In genomic region chr16:17759813-17760321, GRCm38 (mm10) we compare ENCODE assay signal across 8 mouse cellular contexts. TPM values are rescaled to one million over a fixed set of nuclear protein-coding genes. Genes with fewer than 3 reads are reported as not detected.
DNase-seq lines count a peak whose midpoint lies in the region; ATAC-seq lines count a peak whose summit lies in the region.

No protein-coding gene starts in this region.

- peak; percentile 68 for ATAC-seq in hindbrain, embryonic 12.5 days (ENCODE audit: low FRiP score)

- no peaks in the 10 kb centered on the region for H3K9me3 ChIP-seq in hindbrain, embryonic 12.5 days (replicated peaks)

- H3K9ac ChIP-seq in hindbrain, embryonic 12.5 days: peak overlapping the region; percentile 92

- peaks cover 5% of the 10 kb centered on the region; the same call in 1 of the 2 replicates for H3K36me3 ChIP-seq in hindbrain, embryonic 12.5 days

- H3K4me2 ChIP-seq in hindbrain, embryonic 12.5 days (replicated peaks): peak overlapping the region; percentile 97

- H3K27me3 ChIP-seq in hindbrain, embryonic 12.5 days: peaks cover 3% of the 10 kb centered on the region; the same call in 1 of the 2 replicates

- under 1% methylated on average over 54 of the region's 54 CpGs for WGBS in hindbrain, embryonic 12.5 days

- peak; percentile 41 for DNase-seq in layer of hippocampus, adult 11-12 months (ENCODE audit: low spot score)
- DNase-seq in layer of hippocampus, adult 9-10 months (ENCODE audit: low spot score): no peak
- peak; percentile 69 for DNase-seq in cerebellum, adult 9-10 months
- peak; percentile 28 to 32 for DNase-seq in frontal cortex, postnatal 14 days (ENCODE audit: low spot score in 2 of 2)
- peak; percentile 32 to 57 for DNase-seq in layer of hippocampus, postnatal 25 days (ENCODE audit: extremely low spot score in 1 of 2, low spot score in 1 of 2)
- peak; percentile 62 for DNase-seq in lung, postnatal 14 days
- DNase-seq in right cerebral cortex, postnatal 14 days: peak; percentile 34

- peaks cover 26% of the 10 kb centered on the region for H3K4me1 ChIP-seq in hindbrain, embryonic 12.5 days

- H3K4me3 ChIP-seq in hindbrain, embryonic 12.5 days: peak overlapping the region; percentile 76

- peak overlapping the region; percentile 67 for H3K27ac ChIP-seq in hindbrain, embryonic 12.5 days

RNA-seq across cellular contexts. Expression of gene Klhl22, which starts 0.4 kb away (rescaled TPM):
- polyA plus RNA-seq in hindbrain, embryonic 12.5 days (2016; fragmentation: Nextera tagmentation; extraction: Ambion mirVana): 63.9 and 64.7 TPM in 2 replicates
- 100 to 1,000 TPM in 1 of 2 experiments, 10 to 100 TPM in 1; 97.3 to 103 TPM for total RNA-seq in layer of hippocampus, postnatal 25 days (2021)

RNA-seq across cellular contexts. Expression of gene Med15, which starts 27.2 kb away (rescaled TPM):
- 45.2 and 51.7 TPM in 2 replicates for polyA plus RNA-seq in hindbrain, embryonic 12.5 days (2016; fragmentation: Nextera tagmentation; extraction: Ambion mirVana)
- total RNA-seq in layer of hippocampus, postnatal 25 days (2021): 10 to 100 TPM; 62.7 to 82.2 TPM

RNA-seq across cellular contexts. Expression of gene Scarf2, which starts 37.2 kb away (rescaled TPM):
- polyA plus RNA-seq in hindbrain, embryonic 12.5 days (2016; fragmentation: Nextera tagmentation; extraction: Ambion mirVana): 21.0 and 26.5 TPM in 2 replicates
- total RNA-seq in layer of hippocampus, postnatal 25 days (2021): 1 to 10 TPM; 2.7 to 2.8 TPM
